Mouse (Mus musculus) activated CD4-positive, CD25-positive, alpha-beta regulatory T cell, adult 4 months (primary cell): ENCODE measurements around the gene Tex2. TPM values are rescaled to one million over a fixed set of nuclear protein-coding genes. Genes with fewer than 3 reads are reported as not detected.
"Not testable (repeated sequence)": the region's sequence is repeated elsewhere in the genome, so short reads cannot be mapped to it uniquely, and the experiment has no call there.

Experiments
- ATAC-seq: one replicate; pipeline ENCODE4 v1.8.0; 2017
- polyA plus RNA-seq, 2 experiments: library from polyadenylated mRNA; unstranded; fragments of 100-300 nt; shearing (Covaris generic); gene quantifications; one replicate each; pipeline ENCODE4 v1.2.1; 2017

The Tex2 gene
- polyA plus RNA-seq, 2 experiments from 2014 or later: 25.6 to 32.9 TPM

- no peak for ATAC-seq
Measured at GRCm38 (mm10) chr11:106503425-106503717, 109.9 kb downstream of the Tex2 start.

DNA sequence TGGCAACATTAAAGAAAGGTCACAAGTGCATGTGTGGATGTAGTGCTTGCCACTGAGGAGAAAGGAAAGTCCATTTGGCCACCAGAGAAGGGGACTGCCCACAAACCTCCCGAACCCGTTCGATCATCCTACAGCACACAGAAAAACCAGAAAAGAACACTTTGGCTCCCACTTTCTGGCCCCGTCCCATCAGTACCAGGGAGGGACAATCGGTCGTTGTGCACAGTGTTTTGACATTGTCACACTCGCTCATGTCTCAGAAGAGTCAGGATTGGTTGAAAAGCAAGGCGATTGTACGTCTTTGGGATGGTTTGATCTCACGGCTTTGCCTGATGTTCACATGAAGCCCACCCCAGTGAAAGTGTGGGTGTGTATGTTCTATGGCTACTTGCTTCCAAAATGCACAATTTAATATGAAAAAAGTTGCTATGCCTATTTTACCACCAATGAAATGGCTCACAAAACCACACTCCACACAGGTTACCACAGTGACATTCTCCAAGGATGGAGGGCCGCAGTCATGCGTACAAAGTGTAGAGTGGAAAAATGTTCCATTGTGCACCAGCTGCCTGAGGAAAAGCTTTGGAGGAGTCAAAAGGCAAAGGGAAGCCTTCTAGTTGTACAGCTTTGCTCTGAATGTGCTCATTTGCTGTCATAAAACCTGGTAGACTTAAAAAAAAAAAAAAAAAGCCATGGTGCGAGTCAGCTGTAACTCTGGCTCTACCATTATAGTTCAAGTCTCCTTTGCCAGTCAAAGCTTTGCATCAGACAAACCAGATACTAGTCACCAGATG lies 110.4 kb downstream of the Tex2 start:
- ATAC-seq: no peak

GRCm38 (mm10) chr11:106502159-106502505 lies 111.1 kb downstream of the Tex2 start:
- no peak for ATAC-seq

DNA sequence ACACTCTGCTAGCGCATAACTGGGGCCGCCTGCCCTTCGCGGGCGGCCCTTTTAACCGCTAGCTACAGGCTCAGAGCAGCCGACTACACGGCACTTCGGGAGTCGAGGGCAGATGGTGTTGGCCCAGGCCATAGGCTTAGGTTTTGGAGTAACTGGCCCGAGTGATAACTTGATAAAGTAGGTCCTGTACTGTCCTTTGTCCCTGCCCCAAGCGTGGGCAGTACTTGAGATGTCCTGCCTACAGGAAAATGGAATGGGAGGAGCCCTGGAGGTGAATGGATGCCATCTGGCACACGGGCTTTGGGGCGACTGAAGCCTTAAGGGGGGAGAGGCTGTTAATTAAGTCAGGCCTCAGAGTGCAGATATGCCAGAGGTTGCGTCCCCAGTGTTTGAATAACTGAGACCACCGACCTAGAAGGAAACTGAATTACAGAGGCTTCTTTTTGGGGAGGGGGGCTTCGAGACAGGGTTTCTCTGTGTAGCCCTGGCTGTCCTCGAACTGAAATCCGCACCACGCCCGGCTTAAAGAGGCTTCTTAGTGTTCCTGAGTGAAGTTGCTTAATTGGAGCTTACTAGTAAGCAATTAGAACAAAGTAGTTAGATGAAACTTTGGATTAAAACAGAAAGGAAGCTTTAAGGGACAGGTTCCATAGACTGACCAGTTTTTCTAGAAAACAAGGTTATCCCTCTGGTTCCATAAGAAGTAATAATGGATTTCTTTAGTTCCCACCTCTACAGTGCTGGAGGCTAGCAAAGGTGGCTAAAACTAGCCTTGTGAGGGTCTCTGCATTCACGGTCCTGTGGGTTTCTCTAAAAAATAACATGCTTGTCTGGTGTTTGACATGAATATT lies 111.7 kb downstream of the Tex2 start:
- ATAC-seq: peak; percentile 40

DNA sequence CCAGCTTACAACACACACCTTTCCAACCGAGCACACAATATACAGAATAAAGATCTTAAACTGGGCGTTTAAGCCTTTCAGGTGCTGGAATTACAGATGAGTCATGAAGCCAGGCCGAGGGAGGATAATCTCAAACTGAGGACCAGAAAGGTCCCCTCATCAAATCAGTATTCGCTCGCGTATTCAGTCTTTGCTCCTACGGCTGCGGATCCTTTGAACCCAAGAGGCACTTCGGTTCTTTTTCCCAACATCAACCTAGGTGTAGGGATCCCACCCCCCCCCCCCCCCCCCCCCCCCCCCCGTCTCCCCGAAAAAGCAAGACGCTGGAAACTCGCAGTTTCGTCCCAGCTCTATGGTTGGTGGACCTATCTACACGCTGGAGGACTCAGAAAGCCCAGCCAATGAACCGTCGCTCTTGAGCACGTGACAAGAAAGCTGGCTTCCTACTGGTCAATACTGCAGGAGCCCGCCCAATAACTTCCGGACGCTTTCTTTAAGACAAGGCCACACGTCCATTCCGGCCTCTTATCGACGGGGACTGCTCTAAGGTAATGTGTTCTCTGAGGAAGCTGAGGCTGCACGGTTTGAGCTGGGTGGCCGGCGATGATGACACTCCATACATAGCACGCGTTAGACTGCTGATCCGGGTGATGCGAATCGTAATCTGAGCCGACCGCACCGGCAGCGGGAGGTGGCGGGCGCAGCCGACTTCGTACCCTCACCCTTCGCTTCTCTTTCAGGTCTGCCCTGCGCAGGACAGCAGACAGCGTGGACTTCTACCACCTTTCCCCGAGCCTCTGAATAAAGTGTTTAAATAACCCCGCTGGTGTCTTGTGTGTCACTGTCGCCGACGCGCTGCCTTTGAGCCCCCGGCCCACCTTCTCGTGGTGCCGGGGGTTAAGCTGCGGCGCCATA lies 112.6 kb downstream of the Tex2 start:
- ATAC-seq: peak; percentile 99

DNA sequence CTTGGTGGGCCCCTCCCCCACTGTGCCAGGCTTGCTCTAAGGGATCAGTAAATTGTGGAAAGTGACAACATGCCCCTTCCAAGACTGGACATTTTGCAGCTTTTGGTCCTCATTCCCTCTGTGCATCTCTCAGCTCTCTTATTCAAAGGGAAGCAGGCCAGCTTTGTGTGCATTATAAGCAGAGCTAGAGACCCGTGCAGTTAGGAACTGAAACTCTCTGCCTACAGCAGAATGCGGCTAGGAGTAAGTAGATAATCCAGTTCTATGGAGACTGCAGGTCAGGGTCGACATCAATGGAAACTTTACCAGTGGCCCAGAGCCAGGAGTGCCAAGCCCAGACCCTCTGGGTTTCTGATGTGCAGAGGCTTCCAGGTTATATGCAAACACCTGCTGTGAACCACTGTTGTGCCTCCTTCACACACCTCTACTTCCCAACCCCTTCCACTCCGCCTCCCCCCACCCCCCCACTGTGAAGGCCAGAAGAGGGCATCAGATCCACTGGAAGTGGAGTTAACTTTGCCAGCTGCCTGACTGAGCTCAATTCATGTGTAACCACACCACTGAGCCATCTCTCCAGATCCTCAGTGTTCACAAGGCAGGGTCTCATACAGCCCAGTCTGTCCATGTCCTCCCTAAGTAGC lies 114.4 kb downstream of the Tex2 start:
- no peak for ATAC-seq

- no peak for ATAC-seq
Measured at GRCm38 (mm10) chr11:106497926-106498325, 115.3 kb downstream of the Tex2 start.

- not testable (repeated sequence) for ATAC-seq
Measured at GRCm38 (mm10) chr11:106497009-106497408, 116.2 kb downstream of the Tex2 start.

DNA sequence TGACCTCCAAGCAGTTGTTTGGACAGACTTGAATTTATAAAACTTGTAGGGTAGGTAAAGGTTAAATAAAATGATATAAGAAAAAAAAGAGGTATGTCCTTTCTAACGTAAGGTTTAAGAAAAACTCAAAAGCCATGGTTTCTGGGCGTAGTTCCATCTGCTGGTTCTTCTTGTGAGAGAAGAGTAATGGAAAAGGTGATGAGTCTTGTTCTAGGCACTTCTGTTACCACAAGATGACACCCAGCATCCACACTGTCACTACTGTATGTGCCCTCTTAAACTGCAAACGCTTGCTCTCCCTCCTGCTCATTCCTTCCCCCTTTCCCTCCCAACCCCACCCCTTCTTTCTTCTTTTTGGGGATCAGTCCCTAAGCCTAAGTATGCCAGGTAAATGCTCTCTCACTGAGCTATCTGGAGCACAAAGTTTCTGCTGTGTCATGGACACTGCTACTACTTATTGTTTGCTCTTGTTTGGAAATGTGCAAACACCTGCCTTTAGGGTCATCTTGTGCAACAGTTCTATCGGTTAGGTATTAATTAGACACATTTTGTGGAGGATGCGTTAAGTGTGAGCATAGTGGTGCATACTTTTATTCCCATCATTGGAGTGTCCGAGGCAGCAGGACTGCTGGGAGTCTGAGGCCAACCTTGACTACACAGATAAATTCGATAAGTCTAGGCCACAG lies 120.1 kb downstream of the Tex2 start:
- no peak for ATAC-seq

DNA sequence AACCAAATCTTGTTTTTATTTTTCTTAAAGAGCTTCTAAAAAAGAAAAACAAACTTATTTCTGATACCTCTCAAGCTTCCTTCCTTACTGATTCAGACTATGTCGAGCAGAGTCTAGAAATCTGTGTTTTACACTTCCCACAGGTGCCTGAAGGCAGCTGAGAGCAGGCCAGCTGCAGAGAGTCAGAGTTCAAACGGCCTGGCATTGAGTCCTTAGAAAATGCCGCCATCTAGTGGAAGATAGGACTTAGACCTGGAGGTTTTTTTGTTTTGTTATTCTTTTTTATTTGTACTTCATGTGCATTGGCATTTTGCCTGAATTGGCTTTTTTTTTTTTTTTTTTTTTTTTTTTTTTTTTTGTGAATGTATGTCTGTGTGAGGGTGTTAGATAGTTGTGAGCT lies 121.8 kb downstream of the Tex2 start:
- ATAC-seq: peak; percentile 36

DNA sequence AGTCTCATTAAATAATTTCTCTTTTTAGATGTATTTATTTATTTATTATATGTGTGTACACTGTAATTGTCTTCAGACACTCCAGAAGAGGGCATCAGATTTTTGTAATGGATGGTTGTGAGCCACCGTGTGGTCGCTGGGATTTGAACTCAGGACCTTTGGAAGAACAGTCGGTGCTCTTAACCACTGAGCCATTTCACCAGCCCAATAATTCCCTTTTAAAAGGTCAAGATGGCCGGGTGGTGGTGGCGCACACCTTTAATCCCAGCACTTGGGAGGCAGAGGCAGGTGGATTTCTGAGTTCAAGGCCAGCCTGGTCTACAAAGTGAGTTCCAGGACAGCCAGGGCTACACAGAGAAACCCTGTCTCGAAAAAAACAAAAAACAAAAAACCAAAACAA lies 122.6 kb downstream of the Tex2 start:
- not testable (repeated sequence) for ATAC-seq

DNA sequence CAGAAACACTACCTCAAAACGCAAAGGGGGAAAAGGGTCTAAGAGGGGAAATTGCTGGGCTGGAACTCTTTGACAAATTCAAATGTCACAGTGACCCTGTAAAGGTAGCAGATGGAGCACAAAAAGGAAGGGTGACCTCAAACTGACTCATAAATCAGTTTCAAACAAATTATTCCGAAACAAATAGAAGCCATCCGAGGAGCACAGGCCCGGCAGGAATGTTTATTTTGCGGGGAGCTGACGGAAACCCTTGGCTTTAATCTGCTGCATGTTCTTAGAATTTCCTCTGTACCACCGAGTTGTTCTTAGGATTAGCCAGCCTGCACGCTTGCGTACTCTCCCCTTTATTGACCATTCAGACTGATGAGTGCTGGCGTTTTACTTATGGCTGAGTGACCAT lies 123.2 kb downstream of the Tex2 start:
- ATAC-seq: no peak

DNA sequence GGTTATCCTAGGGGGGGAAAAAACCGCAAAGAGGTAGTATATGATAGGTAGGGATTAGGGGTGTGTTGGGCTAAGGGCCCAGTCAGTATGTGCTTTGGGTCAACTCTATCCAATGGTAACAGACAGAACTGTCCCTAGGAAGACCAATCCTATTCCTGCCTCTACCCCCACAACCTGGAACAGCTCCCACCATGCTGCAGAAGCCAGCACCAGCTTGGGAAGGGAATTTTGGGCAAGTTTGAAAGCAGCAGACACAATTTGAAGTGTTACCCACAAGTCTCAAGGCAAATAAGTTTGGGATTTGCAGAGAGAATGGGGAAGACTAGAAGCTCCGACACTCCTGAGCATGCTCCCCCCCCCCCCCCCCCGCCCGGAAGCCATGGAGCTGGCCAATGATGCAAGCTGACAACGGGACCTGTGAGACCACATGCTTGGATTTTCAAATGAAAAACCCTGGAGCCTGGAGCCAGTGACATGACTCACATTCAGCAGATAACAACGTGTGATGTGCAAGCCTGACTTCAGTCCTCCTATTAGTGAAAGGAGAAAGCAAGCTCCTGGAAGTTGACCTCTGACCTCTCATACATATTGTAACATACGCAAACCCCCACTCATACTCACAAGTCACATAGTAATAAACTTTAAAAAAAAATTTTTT lies 124.1 kb downstream of the Tex2 start:
- ATAC-seq: no peak

- no peak for ATAC-seq
Measured at GRCm38 (mm10) chr11:106488126-106488561, 125.1 kb downstream of the Tex2 start.

DNA sequence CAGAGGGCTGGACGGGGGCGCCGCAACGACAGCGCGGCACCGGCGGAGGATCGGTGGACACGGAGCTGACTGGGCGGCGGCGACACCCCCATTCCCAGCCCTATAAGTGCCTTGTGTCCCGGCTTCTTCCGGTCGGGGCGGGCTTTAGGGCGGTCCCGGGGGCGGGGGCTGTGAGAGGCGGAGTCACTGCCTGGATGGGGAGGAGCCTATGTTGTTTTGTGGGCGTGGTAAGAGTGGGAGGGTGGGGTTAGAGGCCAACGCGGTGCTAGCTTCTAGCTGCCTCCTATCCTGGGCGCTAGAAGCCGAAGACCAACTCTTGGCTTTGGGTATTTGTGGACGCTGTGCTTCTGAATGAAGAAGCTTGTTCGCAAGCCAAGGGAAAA lies 125.5 kb downstream of the Tex2 start, which contains the start of gene Ern1:
Ern1 (minus strand) TSS at position 120 of the 383 bp plus-strand sequence.
- peak; percentile 96 for ATAC-seq

- ATAC-seq: no peak
Measured at GRCm38 (mm10) chr11:106486866-106487732, 126.1 kb downstream of the Tex2 start.

- ATAC-seq: no peak
Measured at GRCm38 (mm10) chr11:106486042-106486865, 127.0 kb downstream of the Tex2 start.

DNA sequence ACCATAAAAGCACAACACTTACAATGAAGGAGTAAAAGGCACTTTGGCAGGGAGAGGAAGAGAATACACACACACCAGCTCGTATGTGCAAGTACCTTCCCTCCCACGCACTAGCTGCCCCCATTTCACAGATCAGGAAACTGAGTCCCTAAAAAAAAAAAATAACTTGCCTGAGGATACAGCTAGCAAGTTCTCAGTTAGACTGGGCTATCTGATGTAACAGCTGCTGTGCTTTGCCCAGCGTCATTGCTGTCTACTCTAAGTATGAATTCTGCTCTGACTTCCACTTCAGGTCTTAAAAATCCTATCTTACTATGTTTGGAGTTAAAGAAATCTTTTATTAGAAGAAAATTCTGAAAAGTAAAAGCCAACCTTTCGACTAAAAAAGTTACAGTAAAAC lies 127.6 kb downstream of the Tex2 start:
- ATAC-seq: no peak

- no peak for ATAC-seq
Measured at GRCm38 (mm10) chr11:106484875-106485274, 128.3 kb downstream of the Tex2 start.
